Mouse (Mus musculus): ENCODE data around the gene Aldh1a1. TPM values are rescaled to one million over a fixed set of nuclear protein-coding genes. Genes with fewer than 3 reads are reported as not detected.

Gene Aldh1a1
- not detected in 2 replicates for polyA plus RNA-seq (2011; ENCODE audit: insufficient read depth, insufficient read length, low read depth, missing spikeins)

DNA sequence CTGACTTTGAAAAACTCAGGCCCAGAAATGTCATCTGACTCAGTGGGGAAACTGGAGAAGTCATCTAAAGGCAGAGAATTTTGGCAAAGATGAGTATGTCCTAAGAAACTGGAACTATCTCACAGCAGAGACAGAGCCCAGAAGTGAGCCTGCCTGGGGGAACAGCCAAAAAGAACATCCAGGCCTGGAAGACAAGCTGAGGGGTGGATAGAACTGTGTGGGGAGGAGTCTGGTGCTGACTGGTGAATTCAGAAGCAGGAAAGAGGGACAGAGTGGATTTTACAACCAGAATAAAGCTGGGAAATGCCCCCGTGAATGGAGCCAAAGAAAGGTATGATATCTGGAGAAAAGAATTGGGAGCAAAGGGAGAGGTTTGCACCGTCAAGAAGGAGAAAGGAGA, at the start of gene Aldh1a1:
Gene Aldh1a1 (plus strand): TSS at position 225 of the 400 bp plus-strand sequence.
- H3K4me3 ChIP-seq (ENCODE audit: low read depth, low read length), result no peak within 1 kb of the TSS
- no peak for TF ChIP-seq POLR2A (IDR thresholded peaks at IDR 0.05; ENCODE audit: insufficient read depth, low read length)
- TF ChIP-seq EP300 (IDR thresholded peaks at IDR 0.05; ENCODE audit: insufficient read depth, low read depth, low read length), result no peak
- no peak for TF ChIP-seq CTCF (IDR thresholded peaks at IDR 0.05; ENCODE audit: low read depth, low read length)
- no peaks in the 10 kb centered on the region for H3K9me3 ChIP-seq (replicated peaks; ENCODE audit: control insufficient read depth, insufficient read depth, low read length, poor library complexity, severe bottlenecking)
- H3K36me3 ChIP-seq (ENCODE audit: control insufficient read depth, insufficient read depth, low read length, poor library complexity, severe bottlenecking), result no peaks in the 10 kb centered on the region
- H3K9ac ChIP-seq (ENCODE audit: low read depth, poor library complexity, severe bottlenecking), result no peak within 1 kb of the TSS
- no peaks in the 10 kb centered on the region for H3K27me3 ChIP-seq (ENCODE audit: control insufficient read depth, insufficient read depth, low read length, poor library complexity, severe bottlenecking)
- no peak within 1 kb of the TSS for H3K27ac ChIP-seq (ENCODE audit: insufficient read depth, low read length)
- no peaks in the 10 kb centered on the region for H3K4me1 ChIP-seq (ENCODE audit: control insufficient read depth, insufficient read depth, low read length)

DNA sequence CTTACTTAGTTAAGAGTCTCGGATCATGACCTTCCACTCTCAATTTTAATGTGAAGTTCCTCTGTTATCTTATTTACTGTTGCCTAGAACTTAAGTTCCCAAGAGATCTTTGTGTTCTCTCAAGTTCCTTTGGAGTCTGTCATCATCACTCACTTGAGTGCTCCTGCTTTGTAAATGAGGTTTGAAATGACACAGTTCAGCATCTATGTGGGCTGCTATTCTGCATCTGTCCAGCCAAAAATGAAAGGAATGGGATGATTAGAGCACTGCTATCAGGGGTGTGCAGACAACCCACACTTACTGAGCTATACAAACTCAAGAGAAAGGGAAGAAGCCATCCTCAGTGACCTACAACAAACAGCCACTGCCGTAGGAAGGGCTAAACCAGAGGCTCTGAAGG, 44.7 kb upstream of the Aldh1a1 start:
- H3K9ac ChIP-seq (ENCODE audit: low read depth, poor library complexity, severe bottlenecking), result no peak overlapping the region
- H3K36me3 ChIP-seq (ENCODE audit: control insufficient read depth, insufficient read depth, low read length, poor library complexity, severe bottlenecking), result no peaks in the 10 kb centered on the region
- no peak overlapping the region for H3K27ac ChIP-seq (ENCODE audit: insufficient read depth, low read length)
- no peaks in the 10 kb centered on the region for H3K4me1 ChIP-seq (ENCODE audit: control insufficient read depth, insufficient read depth, low read length)
- TF ChIP-seq EP300 (IDR thresholded peaks at IDR 0.05; ENCODE audit: insufficient read depth, low read depth, low read length), result no peak
- no peak for TF ChIP-seq POLR2A (IDR thresholded peaks at IDR 0.05; ENCODE audit: insufficient read depth, low read length)
- no peak for TF ChIP-seq CTCF (IDR thresholded peaks at IDR 0.05; ENCODE audit: low read depth, low read length)
- H3K27me3 ChIP-seq (ENCODE audit: control insufficient read depth, insufficient read depth, low read length, poor library complexity, severe bottlenecking), result no peaks in the 10 kb centered on the region
- no peaks in the 10 kb centered on the region for H3K9me3 ChIP-seq (replicated peaks; ENCODE audit: control insufficient read depth, insufficient read depth, low read length, poor library complexity, severe bottlenecking)
- no peak overlapping the region for H3K4me3 ChIP-seq (ENCODE audit: low read depth, low read length)

DNA sequence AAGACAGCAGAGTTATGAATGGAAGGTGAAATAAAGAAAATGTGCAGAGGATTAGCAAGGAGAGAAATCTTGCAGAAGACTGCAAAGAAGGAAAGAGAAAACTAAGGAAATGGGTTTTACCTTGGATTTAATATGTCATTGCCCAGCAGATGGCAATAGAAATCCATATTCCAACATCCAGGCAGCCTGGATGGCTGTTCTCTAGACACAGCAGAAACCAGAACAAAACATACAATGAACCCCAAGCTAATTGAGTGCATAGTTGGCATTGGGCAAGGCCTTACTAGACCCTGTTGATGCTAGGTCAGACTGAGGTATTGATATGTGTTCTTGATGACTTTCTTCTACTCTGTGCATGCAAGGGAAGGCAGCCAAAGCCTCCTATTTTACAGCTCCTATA, 43.0 kb upstream of the Aldh1a1 start:
- Histone ChIP-seq H3K9me3 (replicated peaks; ENCODE audit: control insufficient read depth, insufficient read depth, low read length, poor library complexity, severe bottlenecking) (no peaks in the 10 kb centered on the region), H3K27me3 (ENCODE audit: control insufficient read depth, insufficient read depth, low read length, poor library complexity, severe bottlenecking) (no peaks in the 10 kb centered on the region), H3K36me3 (ENCODE audit: control insufficient read depth, insufficient read depth, low read length, poor library complexity, severe bottlenecking) (no peaks in the 10 kb centered on the region), H3K4me1 (ENCODE audit: control insufficient read depth, insufficient read depth, low read length) (no peaks in the 10 kb centered on the region), H3K4me3 (ENCODE audit: low read depth, low read length) (no peak overlapping the region), H3K9ac (ENCODE audit: low read depth, poor library complexity, severe bottlenecking) (no peak overlapping the region), H3K27ac (ENCODE audit: insufficient read depth, low read length) (no peak overlapping the region)
- TF ChIP-seq CTCF (IDR thresholded peaks at IDR 0.05; ENCODE audit: low read depth, low read length) (no peak), POLR2A (IDR thresholded peaks at IDR 0.05; ENCODE audit: insufficient read depth, low read length) (no peak)

DNA sequence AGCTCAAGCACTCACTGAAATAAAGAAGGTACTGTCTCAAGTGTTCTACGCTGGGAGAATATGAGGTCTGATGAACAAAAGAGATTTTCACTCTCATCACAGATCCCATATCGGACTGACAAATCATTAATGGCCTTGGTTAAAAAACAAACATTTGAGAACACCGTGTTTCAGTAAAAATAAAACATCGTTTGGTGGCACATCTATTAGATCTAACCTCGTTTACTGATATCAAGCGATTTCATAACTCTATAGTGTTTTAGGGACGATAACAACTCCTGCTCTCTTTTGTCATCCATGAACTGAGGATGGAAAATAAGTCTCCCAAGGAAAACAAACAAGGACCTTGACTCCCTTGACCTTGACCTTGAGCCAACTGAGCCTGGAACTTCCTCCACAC, 41.5 kb upstream of the Aldh1a1 start:
- H3K4me3 ChIP-seq (ENCODE audit: low read depth, low read length), result no peak overlapping the region
- TF ChIP-seq CTCF (IDR thresholded peaks at IDR 0.05; ENCODE audit: low read depth, low read length) (no peak), EP300 (IDR thresholded peaks at IDR 0.05; ENCODE audit: insufficient read depth, low read depth, low read length) (no peak), POLR2A (IDR thresholded peaks at IDR 0.05; ENCODE audit: insufficient read depth, low read length) (no peak)
- H3K36me3 ChIP-seq (ENCODE audit: control insufficient read depth, insufficient read depth, low read length, poor library complexity, severe bottlenecking), result no peaks in the 10 kb centered on the region
- no peak overlapping the region for H3K27ac ChIP-seq (ENCODE audit: insufficient read depth, low read length)
- no peaks in the 10 kb centered on the region for H3K27me3 ChIP-seq (ENCODE audit: control insufficient read depth, insufficient read depth, low read length, poor library complexity, severe bottlenecking)
- no peak overlapping the region for H3K9ac ChIP-seq (ENCODE audit: low read depth, poor library complexity, severe bottlenecking)
- H3K9me3 ChIP-seq (replicated peaks; ENCODE audit: control insufficient read depth, insufficient read depth, low read length, poor library complexity, severe bottlenecking), result no peaks in the 10 kb centered on the region
- H3K4me1 ChIP-seq (ENCODE audit: control insufficient read depth, insufficient read depth, low read length), result no peaks in the 10 kb centered on the region

DNA sequence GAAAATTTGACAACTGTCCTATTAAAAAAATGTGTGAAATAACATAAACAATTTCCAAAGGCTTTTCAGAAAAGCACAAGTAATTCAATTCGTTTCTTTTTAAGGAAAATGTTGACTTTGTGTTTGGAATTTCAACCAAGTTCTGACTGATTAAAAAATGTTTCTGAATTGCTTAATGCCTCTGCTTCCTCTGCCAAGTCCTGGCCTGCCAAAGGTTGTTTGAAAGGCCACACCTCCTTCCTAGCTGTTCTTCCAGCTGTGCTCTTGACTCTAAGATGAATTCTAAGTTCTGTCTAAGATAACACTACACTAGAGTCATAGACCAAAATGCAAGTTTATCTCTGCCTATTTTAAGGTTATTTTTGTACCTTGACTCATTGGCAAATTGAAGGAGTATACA, 8.0 kb upstream of the Aldh1a1 start:
- no peak overlapping the region for H3K4me3 ChIP-seq (ENCODE audit: low read depth, low read length)
- H3K4me1 ChIP-seq (ENCODE audit: control insufficient read depth, insufficient read depth, low read length), result no peaks in the 10 kb centered on the region
- no peak overlapping the region for H3K27ac ChIP-seq (ENCODE audit: insufficient read depth, low read length)
- no peaks in the 10 kb centered on the region for H3K36me3 ChIP-seq (ENCODE audit: control insufficient read depth, insufficient read depth, low read length, poor library complexity, severe bottlenecking)
- no peaks in the 10 kb centered on the region for H3K27me3 ChIP-seq (ENCODE audit: control insufficient read depth, insufficient read depth, low read length, poor library complexity, severe bottlenecking)
- no peaks in the 10 kb centered on the region for H3K9me3 ChIP-seq (replicated peaks; ENCODE audit: control insufficient read depth, insufficient read depth, low read length, poor library complexity, severe bottlenecking)
- TF ChIP-seq CTCF (IDR thresholded peaks at IDR 0.05; ENCODE audit: low read depth, low read length), result no peak
- TF ChIP-seq POLR2A (IDR thresholded peaks at IDR 0.05; ENCODE audit: insufficient read depth, low read length), result no peak
- TF ChIP-seq EP300 (IDR thresholded peaks at IDR 0.05; ENCODE audit: insufficient read depth, low read depth, low read length), result no peak
- no peak overlapping the region for H3K9ac ChIP-seq (ENCODE audit: low read depth, poor library complexity, severe bottlenecking)

DNA sequence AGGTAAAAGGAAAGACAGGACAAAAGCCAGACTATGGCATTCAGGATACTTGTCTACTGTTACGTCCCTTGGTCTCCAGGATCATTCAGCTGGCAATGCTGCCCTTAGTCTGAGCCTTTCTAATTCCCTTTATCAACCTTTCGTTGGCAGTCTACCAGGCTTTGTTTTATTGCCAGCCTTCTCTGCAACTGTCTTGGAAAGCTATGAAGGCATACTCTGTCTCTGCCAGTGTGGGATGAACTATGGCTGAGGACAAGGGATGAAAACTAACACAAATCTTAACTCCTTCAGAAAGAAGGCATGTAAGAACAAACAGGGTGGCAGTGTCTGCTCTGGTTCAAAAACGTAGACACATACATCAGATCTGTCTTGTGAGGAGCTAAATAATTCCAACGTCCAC, 565 bp upstream of the Aldh1a1 start:
- Histone ChIP-seq H3K4me1 (ENCODE audit: control insufficient read depth, insufficient read depth, low read length) (no peaks in the 10 kb centered on the region), H3K9ac (ENCODE audit: low read depth, poor library complexity, severe bottlenecking) (no peak overlapping the region), H3K27me3 (ENCODE audit: control insufficient read depth, insufficient read depth, low read length, poor library complexity, severe bottlenecking) (no peaks in the 10 kb centered on the region), H3K36me3 (ENCODE audit: control insufficient read depth, insufficient read depth, low read length, poor library complexity, severe bottlenecking) (no peaks in the 10 kb centered on the region), H3K9me3 (replicated peaks; ENCODE audit: control insufficient read depth, insufficient read depth, low read length, poor library complexity, severe bottlenecking) (no peaks in the 10 kb centered on the region), H3K27ac (ENCODE audit: insufficient read depth, low read length) (no peak overlapping the region), H3K4me3 (ENCODE audit: low read depth, low read length) (no peak overlapping the region)
- TF ChIP-seq POLR2A (IDR thresholded peaks at IDR 0.05; ENCODE audit: insufficient read depth, low read length) (no peak), CTCF (IDR thresholded peaks at IDR 0.05; ENCODE audit: low read depth, low read length) (no peak), EP300 (IDR thresholded peaks at IDR 0.05; ENCODE audit: insufficient read depth, low read depth, low read length) (no peak)

Measured in ES-Bruce4 (cell line).